Mouse (Mus musculus): Measurements from ENCODE around the gene Mbtd1. TPM values are rescaled to one million over a fixed set of nuclear protein-coding genes. Genes with fewer than 3 reads are reported as not detected.

The Mbtd1 gene
- polyA plus RNA-seq, 1 experiment, result 2.0 TPM

DNA sequence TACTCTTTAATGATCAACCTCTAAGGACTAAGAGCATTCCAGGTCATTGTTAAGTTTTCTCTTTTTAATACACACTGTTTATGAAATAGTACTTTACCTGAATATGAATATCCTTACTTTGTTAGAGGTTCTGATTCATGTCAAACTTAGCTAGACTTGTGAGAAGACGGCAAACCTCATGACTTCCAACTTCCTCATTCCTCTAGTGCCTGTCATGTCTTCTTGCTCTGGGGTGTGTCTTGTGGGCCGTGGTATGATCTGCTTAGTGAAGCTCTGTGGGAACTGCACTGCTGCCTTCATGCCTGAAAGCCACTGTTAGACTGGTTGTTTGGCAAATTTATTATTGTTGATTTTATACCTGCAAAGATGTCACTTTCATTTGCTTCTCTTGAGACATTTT is 55.3 kb downstream of the Mbtd1 start:
- H3K9me3 ChIP-seq, result no peaks in the 10 kb centered on the region
- peaks cover 67% of the 10 kb centered on the region for H3K36me3 ChIP-seq (replicated peaks; ENCODE audit: low read length)

GRCm38 (mm10) chr11:93944986-93945385 is 59.3 kb downstream of the Mbtd1 start:
- H3K4me1 ChIP-seq, result peaks cover 10% of the 10 kb centered on the region
- H3K27me3 ChIP-seq (replicated peaks), result no peaks in the 10 kb centered on the region
- H3K4me3 ChIP-seq (replicated peaks), result no peak overlapping the region
- H3K36me3 ChIP-seq (replicated peaks; ENCODE audit: low read length), result peaks cover 61% of the 10 kb centered on the region
- no peaks in the 10 kb centered on the region for H3K9me3 ChIP-seq
- TF ChIP-seq GATA1 (IDR thresholded peaks at IDR 0.05; ENCODE audit: borderline replicate concordance, low read length) (no peak), FLI1 (IDR thresholded peaks at IDR 0.05; ENCODE audit: low read length) (no peak)

More for the DNA sequence above, 55.3 kb downstream of the Mbtd1 start:
- Histone ChIP-seq H3K4me1 (peaks cover 15% of the 10 kb centered on the region), H3K27me3 (replicated peaks) (no peaks in the 10 kb centered on the region), H3K4me3 (replicated peaks) (no peak overlapping the region)
- no peak for TF ChIP-seq GATA1 (IDR thresholded peaks at IDR 0.05; ENCODE audit: borderline replicate concordance, low read length)
- no peak for TF ChIP-seq FLI1 (IDR thresholded peaks at IDR 0.05; ENCODE audit: low read length)

- TF ChIP-seq GATA1 (IDR thresholded peaks at IDR 0.05; ENCODE audit: borderline replicate concordance, low read length) (no peak), FLI1 (IDR thresholded peaks at IDR 0.05; ENCODE audit: low read length) (no peak)
- H3K9me3 ChIP-seq, result no peaks in the 10 kb centered on the region
- peaks cover 78% of the 10 kb centered on the region for H3K36me3 ChIP-seq (replicated peaks; ENCODE audit: low read length)
Observed at GRCm38 (mm10) chr11:93948887-93949567, 63.4 kb downstream of the Mbtd1 start.

DNA sequence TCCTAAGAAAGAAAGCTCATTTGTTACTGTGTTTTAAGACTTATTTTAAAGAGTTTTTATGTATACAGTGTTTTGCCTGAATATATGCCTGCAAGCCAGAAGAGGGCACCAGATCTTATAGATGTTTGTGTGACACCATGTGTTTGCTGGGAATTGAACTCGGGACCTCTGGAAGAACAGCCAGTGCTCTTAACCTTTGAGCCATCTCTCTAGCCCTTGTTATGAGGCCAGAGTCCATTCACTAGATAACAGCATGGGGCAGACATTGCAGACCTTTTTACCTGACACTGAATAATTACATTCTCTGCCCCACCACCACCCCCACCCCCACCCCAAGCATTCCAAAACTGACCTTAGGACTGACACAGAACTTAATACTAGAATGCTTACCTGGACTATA is 64.4 kb downstream of the Mbtd1 start:
- Histone ChIP-seq H3K4me3 (replicated peaks) (no peak overlapping the region), H3K27me3 (replicated peaks) (no peaks in the 10 kb centered on the region), H3K4me1 (peaks cover 27% of the 10 kb centered on the region), H3K36me3 (replicated peaks; ENCODE audit: low read length) (peaks cover 74% of the 10 kb centered on the region), H3K9me3 (no peaks in the 10 kb centered on the region)
- no peak for TF ChIP-seq FLI1 (IDR thresholded peaks at IDR 0.05; ENCODE audit: low read length)
- TF ChIP-seq GATA1 (IDR thresholded peaks at IDR 0.05; ENCODE audit: borderline replicate concordance, low read length), result no peak

More at GRCm38 (mm10) chr11:93948887-93949567, 63.4 kb downstream of the Mbtd1 start:
- Histone ChIP-seq H3K4me3 (replicated peaks) (no peak overlapping the region), H3K4me1 (peaks cover 19% of the 10 kb centered on the region; the same call in 1 of the 2 replicates), H3K27me3 (replicated peaks) (no peaks in the 10 kb centered on the region)

GRCm38 (mm10) chr11:93952376-93952775 is 66.7 kb downstream of the Mbtd1 start:
- no peak overlapping the region for H3K4me3 ChIP-seq (replicated peaks)
- H3K36me3 ChIP-seq (replicated peaks; ENCODE audit: low read length), result peaks cover 68% of the 10 kb centered on the region
- peaks cover 45% of the 10 kb centered on the region for H3K4me1 ChIP-seq
- H3K27me3 ChIP-seq (replicated peaks), result no peaks in the 10 kb centered on the region
- no peak for TF ChIP-seq GATA1 (IDR thresholded peaks at IDR 0.05; ENCODE audit: borderline replicate concordance, low read length)
- no peak for TF ChIP-seq FLI1 (IDR thresholded peaks at IDR 0.05; ENCODE audit: low read length)
- H3K9me3 ChIP-seq, result no peaks in the 10 kb centered on the region

DNA sequence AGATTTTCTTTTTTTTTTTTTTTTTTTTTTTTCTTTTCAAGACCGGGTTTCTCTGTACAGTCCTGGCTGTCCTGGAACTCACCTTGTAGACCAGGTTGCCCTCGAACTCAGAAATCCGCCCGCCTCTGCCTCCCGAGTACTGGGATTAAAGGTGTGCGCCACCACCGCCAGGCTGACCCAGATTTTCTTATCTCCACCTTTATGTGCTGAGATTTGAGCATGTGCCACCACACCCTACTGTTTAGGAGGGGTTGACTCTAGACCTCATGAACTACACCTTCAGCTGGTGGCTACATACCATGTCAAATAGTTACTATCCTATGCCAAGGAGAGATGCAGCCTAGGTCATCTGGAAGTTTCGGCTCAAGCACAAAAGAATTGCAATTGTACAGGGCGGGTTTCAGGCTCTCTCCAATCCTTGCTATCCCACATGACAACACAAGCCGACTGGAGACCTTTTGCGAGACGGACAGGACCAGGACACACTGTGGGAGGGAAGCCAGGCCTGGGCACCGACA is 69.1 kb downstream of the Mbtd1 start:
- Histone ChIP-seq H3K36me3 (replicated peaks; ENCODE audit: low read length) (peaks cover 70% of the 10 kb centered on the region), H3K27me3 (replicated peaks) (no peaks in the 10 kb centered on the region), H3K9me3 (no peaks in the 10 kb centered on the region), H3K4me3 (replicated peaks) (peak overlapping the region; percentile 94), H3K4me1 (peaks cover 55% of the 10 kb centered on the region)
- TF ChIP-seq FLI1 (IDR thresholded peaks at IDR 0.05; ENCODE audit: low read length) (no peak), GATA1 (IDR thresholded peaks at IDR 0.05; ENCODE audit: borderline replicate concordance, low read length) (no peak)

DNA sequence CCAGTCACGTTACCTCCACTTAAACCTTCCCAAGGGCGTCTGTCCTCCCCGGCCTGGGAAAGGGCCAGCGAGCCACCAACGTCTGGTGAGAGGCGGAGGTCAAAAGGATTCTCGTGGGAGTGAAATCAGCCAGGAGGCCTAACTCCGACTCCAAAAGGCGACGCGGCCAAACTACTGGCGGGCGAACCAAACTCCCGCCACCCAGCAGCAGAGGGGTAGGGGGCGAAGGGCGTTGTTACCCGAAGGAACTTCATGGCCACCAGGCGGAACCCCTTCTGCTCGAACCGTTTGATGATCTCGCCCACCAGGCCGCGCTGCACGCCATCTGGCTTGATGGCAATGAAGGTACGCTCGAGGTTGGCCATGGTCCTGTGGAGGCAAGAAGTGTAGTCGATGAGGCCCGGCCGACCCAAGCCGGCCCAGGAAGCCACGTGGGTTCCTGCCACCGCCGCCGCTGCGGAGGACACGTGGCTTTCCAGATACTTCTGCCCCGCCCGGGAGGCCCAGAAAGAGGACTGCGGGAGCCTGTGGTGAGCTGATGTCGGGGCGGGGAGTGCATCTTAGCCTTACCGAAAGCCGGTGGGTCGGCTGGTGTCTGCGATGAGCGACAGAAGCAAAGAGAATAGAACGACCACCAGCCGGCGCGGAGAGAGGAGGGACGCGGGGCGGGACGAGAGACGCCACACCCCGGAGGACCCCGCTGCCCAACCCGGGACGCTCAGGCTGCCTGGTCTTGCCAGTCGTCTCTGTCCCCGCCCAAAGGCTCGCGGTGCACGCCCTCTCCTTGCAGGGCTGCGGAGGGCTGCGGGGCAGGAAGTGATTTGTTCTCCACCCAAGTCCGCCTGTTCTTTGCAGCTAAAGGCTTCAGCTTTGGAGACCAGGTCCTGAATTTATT is 69.9 kb downstream of the Mbtd1 start:
- Histone ChIP-seq H3K4me3 (replicated peaks) (peak overlapping the region; percentile 94), H3K4me1 (peaks cover 55% of the 10 kb centered on the region), H3K36me3 (replicated peaks; ENCODE audit: low read length) (peaks cover 69% of the 10 kb centered on the region), H3K9me3 (no peaks in the 10 kb centered on the region), H3K27me3 (replicated peaks) (no peaks in the 10 kb centered on the region)
- no peak for TF ChIP-seq FLI1 (IDR thresholded peaks at IDR 0.05; ENCODE audit: low read length)
- no peak for TF ChIP-seq GATA1 (IDR thresholded peaks at IDR 0.05; ENCODE audit: borderline replicate concordance, low read length)

DNA sequence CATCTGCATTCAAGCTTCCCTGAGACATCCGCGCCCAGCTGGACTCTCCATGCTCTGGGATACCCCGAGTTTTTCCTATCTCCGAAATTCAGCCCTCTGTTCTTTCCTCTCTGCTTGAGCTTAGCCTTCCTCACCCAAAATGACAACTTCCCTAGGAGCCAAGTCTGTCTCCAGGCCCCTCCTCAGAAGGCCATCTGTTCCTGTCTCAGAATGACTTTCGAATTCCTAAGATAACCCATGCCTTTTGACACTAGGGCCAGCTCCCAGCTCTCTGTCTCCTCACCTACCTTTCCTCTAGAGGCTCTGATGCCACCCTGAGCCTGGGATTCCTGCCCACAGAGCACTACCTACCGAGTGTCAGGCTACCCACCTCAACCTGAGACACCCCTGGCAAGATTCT is 70.5 kb downstream of the Mbtd1 start, which contains the start of gene Nme2:
Gene Nme2 (minus strand): TSS at position 101 of the 400 bp plus-strand sequence.
- Histone ChIP-seq H3K4me3 (replicated peaks) (peak within 1 kb of the TSS; percentile 94), H3K9me3 (no peaks in the 10 kb centered on the region), H3K36me3 (replicated peaks; ENCODE audit: low read length) (peaks cover 69% of the 10 kb centered on the region), H3K27me3 (replicated peaks) (no peaks in the 10 kb centered on the region), H3K4me1 (peaks cover 55% of the 10 kb centered on the region)
- no peak for TF ChIP-seq FLI1 (IDR thresholded peaks at IDR 0.05; ENCODE audit: low read length)
- no peak for TF ChIP-seq GATA1 (IDR thresholded peaks at IDR 0.05; ENCODE audit: borderline replicate concordance, low read length)

GRCm38 (mm10) chr11:93957031-93957555 is 71.4 kb downstream of the Mbtd1 start:
- Histone ChIP-seq H3K4me1 (peaks cover 57% of the 10 kb centered on the region), H3K4me3 (replicated peaks) (peak overlapping the region; percentile 56), H3K27me3 (replicated peaks) (no peaks in the 10 kb centered on the region), H3K9me3 (no peaks in the 10 kb centered on the region), H3K36me3 (replicated peaks; ENCODE audit: low read length) (peaks cover 69% of the 10 kb centered on the region)
- TF ChIP-seq FLI1 (IDR thresholded peaks at IDR 0.05; ENCODE audit: low read length), result no peak
- no peak for TF ChIP-seq GATA1 (IDR thresholded peaks at IDR 0.05; ENCODE audit: borderline replicate concordance, low read length)

All from megakaryocyte, embryonic 14.5 days (primary cell).